Mouse (Mus musculus): ENCODE measurements around the gene Pfkfb4. TPM values are rescaled to one million over a fixed set of nuclear protein-coding genes. Genes with fewer than 3 reads are reported as not detected.

The Pfkfb4 gene
- polyA plus RNA-seq, 1 experiment from 2014 or later = 22.8 TPM

DNA sequence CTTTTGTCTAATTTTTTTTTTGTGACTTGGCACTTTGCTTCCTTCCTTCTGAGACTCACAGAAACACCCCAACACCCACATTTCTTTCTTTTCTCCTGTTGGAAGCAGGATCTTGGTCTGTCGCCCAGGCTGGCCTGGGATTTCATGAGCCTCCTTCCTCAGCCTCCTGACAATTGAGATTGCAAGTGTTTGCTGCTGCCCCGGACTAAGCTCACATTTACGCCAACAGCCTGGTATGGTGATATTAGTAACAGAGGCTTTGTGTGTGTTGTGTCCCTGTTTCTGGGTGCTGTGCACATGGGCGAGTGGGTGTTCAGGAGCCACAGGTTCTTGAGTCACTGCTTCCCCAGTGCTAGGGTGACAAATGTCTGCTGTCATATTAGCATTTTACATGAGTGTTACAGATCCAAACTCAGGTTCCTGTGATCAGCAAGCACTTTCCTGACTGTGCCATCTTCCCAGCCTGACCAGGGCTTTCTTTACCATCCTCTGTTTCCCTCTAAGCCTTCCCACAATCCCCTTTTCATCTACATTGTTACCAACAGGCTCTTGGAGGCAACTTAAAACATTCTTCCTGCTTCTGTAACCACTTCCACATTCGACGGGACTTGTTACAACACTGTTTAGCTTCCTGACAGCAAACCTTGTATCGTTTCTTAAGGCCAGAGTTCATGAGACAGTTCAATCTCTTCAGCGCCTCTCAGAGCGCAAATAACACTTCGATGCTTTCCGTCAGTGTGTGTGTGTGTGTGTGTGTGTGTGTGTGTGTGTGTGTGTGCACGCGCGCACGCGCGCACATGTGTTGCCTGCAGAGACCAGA, 31.5 kb downstream of the Pfkfb4 start:
- H3K4me2 ChIP-seq (replicated peaks; ENCODE audit: low read depth, low read length) = no peak overlapping the region
- H3K4me1 ChIP-seq (ENCODE audit: insufficient read depth, low read depth, low read length) = no peaks in the 10 kb centered on the region
- 0 out of 2 replicates have a peak, but pooled peaks have one; percentile 20 for TF ChIP-seq EP300 (IDR thresholded peaks at IDR 0.05)
- TF ChIP-seq CTCF (IDR thresholded peaks at IDR 0.05) = no peak
- H3K9ac ChIP-seq (replicated peaks; ENCODE audit: low read depth) = no peak overlapping the region
- no peaks in the 10 kb centered on the region for H3K9me3 ChIP-seq (ENCODE audit: low read length)
- WGBS = 74% methylated on average over 17 of the region's 17 CpGs
- H3K27me3 ChIP-seq (replicated peaks; ENCODE audit: insufficient read depth, low read length) = no peaks in the 10 kb centered on the region
- no peak overlapping the region for H3K4me3 ChIP-seq (ENCODE audit: low read depth, low read length)
- no peak overlapping the region for H3K27ac ChIP-seq (ENCODE audit: low read length)
- no peaks in the 10 kb centered on the region for H3K36me3 ChIP-seq (ENCODE audit: insufficient read depth, low read length)
- DNase-seq (ENCODE audit: low spot score) = peak; percentile 53
- no peak for ATAC-seq

GRCm38 (mm10) chr9:109027521-109027920, 35.9 kb downstream of the Pfkfb4 start:
- WGBS = 59% methylated on average over 8 of the region's 8 CpGs
- Histone ChIP-seq H3K27ac (ENCODE audit: low read length) (no peak overlapping the region), H3K27me3 (replicated peaks; ENCODE audit: insufficient read depth, low read length) (no peaks in the 10 kb centered on the region), H3K4me1 (ENCODE audit: insufficient read depth, low read depth, low read length) (no peaks in the 10 kb centered on the region), H3K4me3 (ENCODE audit: low read depth, low read length) (no peak overlapping the region), H3K9ac (replicated peaks; ENCODE audit: low read depth) (no peak overlapping the region), H3K9me3 (ENCODE audit: low read length) (no peaks in the 10 kb centered on the region), H3K36me3 (ENCODE audit: insufficient read depth, low read length) (no peaks in the 10 kb centered on the region), H3K4me2 (replicated peaks; ENCODE audit: low read depth, low read length) (no peak overlapping the region)
- DNase-seq (ENCODE audit: low spot score) (no peak), ATAC-seq (no peak)
- TF ChIP-seq EP300 (IDR thresholded peaks at IDR 0.05) (no peak), CTCF (IDR thresholded peaks at IDR 0.05) (no peak)

- DNase-seq (ENCODE audit: low spot score) = no peak
- H3K4me3 ChIP-seq (ENCODE audit: low read depth, low read length) = no peak overlapping the region
- whole genome bisulfite sequencing = 79% methylated on average over 3 of the region's 3 CpGs
Observed at GRCm38 (mm10) chr9:109028421-109028820, 36.8 kb downstream of the Pfkfb4 start.

DNA sequence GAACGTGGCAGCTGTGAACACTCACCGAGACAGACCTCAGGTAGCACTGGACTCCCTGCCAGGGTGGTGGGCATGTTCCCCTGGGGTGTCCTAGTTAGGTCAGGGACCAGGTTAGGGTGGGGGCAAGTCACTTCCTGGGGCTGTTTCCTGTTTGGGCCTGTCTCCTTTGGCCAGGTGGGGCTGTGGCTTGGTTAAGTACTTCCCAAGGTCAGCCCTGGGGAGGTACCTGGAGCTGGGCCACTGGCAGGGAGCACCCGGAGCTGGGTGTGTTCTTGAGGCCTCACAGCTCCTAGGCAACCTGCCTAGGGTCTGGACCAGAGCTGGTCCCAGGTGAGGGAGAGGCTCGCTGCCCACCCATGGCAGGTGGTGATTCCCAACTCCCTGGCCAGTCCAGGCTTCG, 37.3 kb downstream of the Pfkfb4 start:
- no peak overlapping the region for H3K27ac ChIP-seq (ENCODE audit: low read length)
- H3K9me3 ChIP-seq (ENCODE audit: low read length) = no peaks in the 10 kb centered on the region
- no peaks in the 10 kb centered on the region for H3K36me3 ChIP-seq (ENCODE audit: insufficient read depth, low read length)
- WGBS = 74% methylated on average over 5 of the region's 5 CpGs
- ATAC-seq (no peak), DNase-seq (ENCODE audit: low spot score) (no peak)
- no peaks in the 10 kb centered on the region for H3K4me1 ChIP-seq (ENCODE audit: insufficient read depth, low read depth, low read length)
- no peak overlapping the region for H3K4me2 ChIP-seq (replicated peaks; ENCODE audit: low read depth, low read length)
- H3K27me3 ChIP-seq (replicated peaks; ENCODE audit: insufficient read depth, low read length) = no peaks in the 10 kb centered on the region
- no peak overlapping the region for H3K9ac ChIP-seq (replicated peaks; ENCODE audit: low read depth)
- no peak for TF ChIP-seq CTCF (IDR thresholded peaks at IDR 0.05)
- TF ChIP-seq EP300 (IDR thresholded peaks at IDR 0.05) = no peak
- H3K4me3 ChIP-seq (ENCODE audit: low read depth, low read length) = no peak overlapping the region

More at GRCm38 (mm10) chr9:109028421-109028820, 36.8 kb downstream of the Pfkfb4 start:
- Histone ChIP-seq H3K4me2 (replicated peaks; ENCODE audit: low read depth, low read length) (no peak overlapping the region), H3K36me3 (ENCODE audit: insufficient read depth, low read length) (no peaks in the 10 kb centered on the region), H3K27me3 (replicated peaks; ENCODE audit: insufficient read depth, low read length) (no peaks in the 10 kb centered on the region), H3K4me1 (ENCODE audit: insufficient read depth, low read depth, low read length) (no peaks in the 10 kb centered on the region), H3K9me3 (ENCODE audit: low read length) (no peaks in the 10 kb centered on the region), H3K27ac (ENCODE audit: low read length) (no peak overlapping the region), H3K9ac (replicated peaks; ENCODE audit: low read depth) (no peak overlapping the region)
- TF ChIP-seq EP300 (IDR thresholded peaks at IDR 0.05) = no peak
- TF ChIP-seq CTCF (IDR thresholded peaks at IDR 0.05) = no peak
- no peak for ATAC-seq

GRCm38 (mm10) chr9:109030312-109030711, 38.7 kb downstream of the Pfkfb4 start:
- Histone ChIP-seq H3K27me3 (replicated peaks; ENCODE audit: insufficient read depth, low read length) (no peaks in the 10 kb centered on the region), H3K4me2 (replicated peaks; ENCODE audit: low read depth, low read length) (no peak overlapping the region), H3K27ac (ENCODE audit: low read length) (no peak overlapping the region), H3K9ac (replicated peaks; ENCODE audit: low read depth) (no peak overlapping the region), H3K9me3 (ENCODE audit: low read length) (no peaks in the 10 kb centered on the region), H3K4me1 (ENCODE audit: insufficient read depth, low read depth, low read length) (no peaks in the 10 kb centered on the region), H3K36me3 (ENCODE audit: insufficient read depth, low read length) (no peaks in the 10 kb centered on the region), H3K4me3 (ENCODE audit: low read depth, low read length) (no peak overlapping the region)
- ATAC-seq = no peak
- TF ChIP-seq EP300 (IDR thresholded peaks at IDR 0.05) = no peak
- DNase-seq (ENCODE audit: low spot score) = no peak
- WGBS = 53% methylated on average over 3 of the region's 3 CpGs

- Histone ChIP-seq H3K27me3 (replicated peaks; ENCODE audit: insufficient read depth, low read length) (no peaks in the 10 kb centered on the region), H3K9me3 (ENCODE audit: low read length) (no peaks in the 10 kb centered on the region), H3K27ac (ENCODE audit: low read length) (no peak overlapping the region), H3K9ac (replicated peaks; ENCODE audit: low read depth) (no peak overlapping the region), H3K36me3 (ENCODE audit: insufficient read depth, low read length) (no peaks in the 10 kb centered on the region), H3K4me2 (replicated peaks; ENCODE audit: low read depth, low read length) (no peak overlapping the region), H3K4me3 (ENCODE audit: low read depth, low read length) (no peak overlapping the region), H3K4me1 (ENCODE audit: insufficient read depth, low read depth, low read length) (no peaks in the 10 kb centered on the region)
- WGBS = 87% methylated on average over 7 of the region's 7 CpGs
- TF ChIP-seq EP300 (IDR thresholded peaks at IDR 0.05) = no peak
- ATAC-seq = no peak
- no peak for DNase-seq (ENCODE audit: low spot score)
Observed at GRCm38 (mm10) chr9:109031001-109031400, 39.4 kb downstream of the Pfkfb4 start.

Measured in lung, postnatal 0 days (tissue).